Mouse (Mus musculus): ENCODE measurements around the gene Rps24. TPM values are rescaled to one million over a fixed set of nuclear protein-coding genes. Genes with fewer than 3 reads are reported as not detected.

The Rps24 gene
- polyA plus RNA-seq, 1 experiment from 2014 or later = 959 TPM

DNA sequence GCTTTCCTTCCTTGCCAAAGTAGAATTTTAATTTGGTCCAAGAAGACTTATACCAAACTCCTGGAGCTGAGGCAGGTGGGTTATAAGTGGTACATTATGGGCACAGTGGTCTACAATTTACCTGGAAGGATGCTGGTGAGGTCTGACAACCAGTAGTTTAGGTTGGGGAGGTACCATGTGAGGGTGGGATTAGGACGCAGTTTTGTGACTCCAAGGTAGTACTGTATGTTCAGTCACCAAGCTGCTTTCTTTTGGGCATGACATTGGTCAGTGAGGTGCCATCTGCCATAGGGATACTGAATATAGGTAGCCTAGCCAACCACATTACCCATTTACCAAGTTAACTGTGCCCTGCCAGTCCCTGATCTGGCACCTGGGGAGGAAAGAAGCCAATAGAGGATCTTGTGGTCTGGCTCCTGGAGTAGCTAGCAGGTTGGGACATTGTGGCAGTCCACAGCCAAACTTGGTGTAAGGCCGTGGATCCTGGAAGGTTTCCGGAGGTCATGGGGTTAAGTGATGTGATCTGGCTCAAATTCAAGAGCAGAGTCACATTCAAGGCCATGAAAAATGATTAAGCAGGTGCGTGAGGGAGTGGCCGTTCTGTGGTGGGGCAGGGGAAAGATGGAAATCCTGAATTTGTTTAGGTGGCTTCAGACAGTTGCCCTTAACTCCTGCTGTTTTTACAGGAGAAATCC is 11.8 kb downstream of the Rps24 start:
- Histone ChIP-seq H3K27ac (0 out of 2 replicates have a peak overlapping the region, but pooled peaks have one; percentile 13), H3K27me3 (no peaks in the 10 kb centered on the region), H3K9ac (no peak overlapping the region), H3K4me3 (replicated peaks) (no peak overlapping the region), H3K4me1 (peaks cover 23% of the 10 kb centered on the region), H3K36me3 (peaks cover 64% of the 10 kb centered on the region), H3K4me2 (no peak overlapping the region), H3K9me3 (replicated peaks) (no peaks in the 10 kb centered on the region)
- 61% methylated on average over 5 of the region's 5 CpGs for WGBS
- ATAC-seq (replicated peaks; ENCODE audit: low FRiP score) = no peak

GRCm38 (mm10) chr14:24499478-24499877 is 12.6 kb downstream of the Rps24 start:
- H3K4me2 ChIP-seq = no peak overlapping the region
- H3K9ac ChIP-seq = no peak overlapping the region
- ATAC-seq (replicated peaks; ENCODE audit: low FRiP score) = no peak
- no peaks in the 10 kb centered on the region for H3K27me3 ChIP-seq
- H3K4me1 ChIP-seq = peaks cover 15% of the 10 kb centered on the region
- peaks cover 56% of the 10 kb centered on the region for H3K36me3 ChIP-seq
- no peak overlapping the region for H3K4me3 ChIP-seq (replicated peaks)
- H3K27ac ChIP-seq = peak overlapping the region; percentile 82; the same call in 1 of the 2 replicates
- WGBS = 33% methylated on average over 9 of the region's 9 CpGs
- H3K9me3 ChIP-seq (replicated peaks) = no peaks in the 10 kb centered on the region

DNA sequence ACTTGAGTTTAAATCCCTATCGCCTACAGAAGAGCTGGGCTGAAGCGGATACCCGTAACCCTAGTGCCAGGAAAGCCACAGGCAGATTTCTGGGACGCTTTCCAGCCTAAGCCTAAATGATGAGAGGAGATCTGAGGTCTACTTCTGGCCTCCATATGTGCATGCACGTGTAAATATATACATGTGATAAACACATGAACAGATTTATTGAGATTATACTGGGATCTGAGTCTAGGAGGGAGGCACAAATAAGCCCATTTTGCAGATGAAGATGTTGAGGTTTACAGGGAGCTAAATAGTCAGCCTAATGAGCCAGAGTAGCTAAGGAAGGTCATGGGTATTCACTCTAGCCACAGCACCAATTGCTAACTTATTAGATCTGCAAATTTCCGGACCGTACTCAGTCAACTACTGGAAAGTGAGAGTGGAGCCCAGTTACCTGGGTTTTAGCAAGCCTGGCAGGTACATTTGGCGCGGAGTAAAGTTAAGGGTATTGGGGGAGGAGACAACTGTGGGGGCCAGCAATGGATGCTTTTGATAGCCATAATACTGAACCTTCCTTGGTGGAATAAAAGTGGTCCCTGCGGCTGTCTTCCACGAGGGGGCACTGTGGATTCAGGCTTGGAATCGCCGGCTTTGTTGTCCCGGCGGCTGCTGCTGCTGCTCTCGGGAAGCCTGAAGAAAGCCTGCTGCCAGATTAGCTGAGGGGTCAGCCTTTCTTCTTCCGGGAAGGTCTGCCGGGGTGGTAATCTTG is 13.3 kb downstream of the Rps24 start:
- Histone ChIP-seq H3K4me2 (peak overlapping the region; percentile 45), H3K36me3 (peaks cover 48% of the 10 kb centered on the region), H3K9ac (peak overlapping the region; percentile 38; the same call in 1 of the 2 replicates), H3K27me3 (no peaks in the 10 kb centered on the region), H3K4me1 (peaks cover 9% of the 10 kb centered on the region), H3K27ac (peak overlapping the region; percentile 82), H3K4me3 (replicated peaks) (peak overlapping the region; percentile 15; the same call in 1 of the 2 replicates), H3K9me3 (replicated peaks) (no peaks in the 10 kb centered on the region)
- WGBS = 20% methylated on average over 18 of the region's 18 CpGs
- ATAC-seq (replicated peaks; ENCODE audit: low FRiP score) = peak; percentile 76

DNA sequence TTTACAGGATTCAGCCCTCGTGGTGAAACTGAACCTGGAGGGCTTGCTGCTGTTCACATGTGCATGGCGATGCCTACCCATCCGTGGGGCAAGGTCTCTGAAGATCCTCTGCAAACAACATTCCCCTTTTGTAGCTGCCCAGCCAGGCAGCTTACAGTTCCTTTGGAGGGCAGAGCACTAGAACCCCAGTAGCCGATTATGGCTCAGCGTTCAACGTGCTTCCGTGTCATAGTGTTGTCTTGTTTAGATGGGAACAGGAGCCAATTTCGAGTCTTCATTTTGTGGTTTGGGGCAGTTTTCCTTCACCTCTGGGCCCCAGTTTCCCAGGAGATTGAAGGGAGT is 13.9 kb downstream of the Rps24 start:
- Histone ChIP-seq H3K27me3 (no peaks in the 10 kb centered on the region), H3K9me3 (replicated peaks) (no peaks in the 10 kb centered on the region)

GRCm38 (mm10) chr14:24501256-24501655 is 14.3 kb downstream of the Rps24 start:
- peak overlapping the region; percentile 45; the same call in 1 of the 2 replicates for H3K4me2 ChIP-seq
- H3K27ac ChIP-seq = peak overlapping the region; percentile 82
- H3K27me3 ChIP-seq = no peaks in the 10 kb centered on the region
- no peak for ATAC-seq (replicated peaks; ENCODE audit: low FRiP score)
- H3K36me3 ChIP-seq = peaks cover 38% of the 10 kb centered on the region
- WGBS = 57% methylated on average over 4 of the region's 4 CpGs
- H3K9ac ChIP-seq = peak overlapping the region; percentile 38; the same call in 1 of the 2 replicates
- no peaks in the 10 kb centered on the region for H3K9me3 ChIP-seq (replicated peaks)
- peaks cover 9% of the 10 kb centered on the region for H3K4me1 ChIP-seq
- no peak overlapping the region for H3K4me3 ChIP-seq (replicated peaks)

More for the DNA sequence above, 13.9 kb downstream of the Rps24 start:
- 9% methylated on average over 8 of the region's 8 CpGs for WGBS
- Histone ChIP-seq H3K36me3 (peaks cover 43% of the 10 kb centered on the region), H3K27ac (peak overlapping the region; percentile 82), H3K4me2 (peak overlapping the region; percentile 45), H3K9ac (peak overlapping the region; percentile 38; the same call in 1 of the 2 replicates), H3K4me3 (replicated peaks) (peak overlapping the region; percentile 15; the same call in 1 of the 2 replicates), H3K4me1 (peaks cover 9% of the 10 kb centered on the region)
- no peak for ATAC-seq (replicated peaks; ENCODE audit: low FRiP score)

- H3K4me3 ChIP-seq (replicated peaks) = no peak overlapping the region
- no peak for ATAC-seq (replicated peaks; ENCODE audit: low FRiP score)
- no peaks in the 10 kb centered on the region for H3K9me3 ChIP-seq (replicated peaks)
- H3K4me2 ChIP-seq = peak overlapping the region; percentile 38
- H3K36me3 ChIP-seq = no peaks in the 10 kb centered on the region
- WGBS = 28% methylated on average over 14 of the region's 14 CpGs
- H3K27ac ChIP-seq = 0 out of 2 replicates have a peak overlapping the region, but pooled peaks have one; percentile 0
- no peak overlapping the region for H3K9ac ChIP-seq
- H3K4me1 ChIP-seq = peaks cover 24% of the 10 kb centered on the region
- no peaks in the 10 kb centered on the region for H3K27me3 ChIP-seq
Observed at GRCm38 (mm10) chr14:24507452-24508069, 20.6 kb downstream of the Rps24 start.

DNA sequence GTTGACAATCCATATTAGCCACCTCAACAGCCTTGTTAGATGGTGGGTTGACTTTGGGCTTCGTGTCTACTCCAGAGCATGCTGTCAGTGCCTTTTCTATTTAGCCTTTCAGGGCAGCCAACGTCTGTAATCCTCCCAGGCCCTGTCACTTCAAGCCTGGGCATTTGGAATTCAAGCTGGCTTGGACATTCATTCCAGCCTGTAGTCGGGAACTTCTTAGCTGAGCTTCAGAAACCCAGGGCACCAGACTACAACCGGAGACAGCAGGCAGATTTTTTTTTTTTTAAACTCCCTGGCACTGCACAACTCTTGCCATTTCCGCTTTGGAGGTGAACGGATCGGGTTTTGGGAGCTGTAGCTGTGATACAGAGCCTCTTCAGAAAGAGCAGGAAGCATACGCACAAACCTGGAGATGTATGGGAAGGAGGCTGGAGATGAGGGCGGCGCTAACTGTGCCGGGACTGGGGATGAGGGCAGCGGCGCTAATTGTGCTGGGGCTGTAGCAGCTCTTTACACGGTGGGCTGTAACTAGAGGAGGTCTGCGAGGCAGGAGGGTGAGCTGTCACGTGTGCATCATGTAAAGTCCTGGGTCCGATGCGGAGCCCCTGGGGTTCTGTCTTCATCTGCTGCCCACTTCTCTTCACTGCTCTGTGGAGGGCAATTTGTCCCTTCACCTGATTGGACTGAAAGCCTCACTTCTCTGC is 21.3 kb downstream of the Rps24 start:
- Histone ChIP-seq H3K27me3 (no peaks in the 10 kb centered on the region), H3K9me3 (replicated peaks) (no peaks in the 10 kb centered on the region), H3K27ac (0 out of 2 replicates have a peak overlapping the region, but pooled peaks have one; percentile 0), H3K4me2 (peak overlapping the region; percentile 44), H3K4me1 (peaks cover 24% of the 10 kb centered on the region), H3K9ac (no peak overlapping the region; the same call in 1 of the 2 replicates), H3K4me3 (replicated peaks) (peak overlapping the region; percentile 3; the same call in 1 of the 2 replicates), H3K36me3 (no peaks in the 10 kb centered on the region)
- WGBS = 11% methylated on average over 18 of the region's 18 CpGs
- 0 out of 2 replicates have a peak, but pooled peaks have one; percentile 18 for ATAC-seq (replicated peaks; ENCODE audit: low FRiP score)

DNA sequence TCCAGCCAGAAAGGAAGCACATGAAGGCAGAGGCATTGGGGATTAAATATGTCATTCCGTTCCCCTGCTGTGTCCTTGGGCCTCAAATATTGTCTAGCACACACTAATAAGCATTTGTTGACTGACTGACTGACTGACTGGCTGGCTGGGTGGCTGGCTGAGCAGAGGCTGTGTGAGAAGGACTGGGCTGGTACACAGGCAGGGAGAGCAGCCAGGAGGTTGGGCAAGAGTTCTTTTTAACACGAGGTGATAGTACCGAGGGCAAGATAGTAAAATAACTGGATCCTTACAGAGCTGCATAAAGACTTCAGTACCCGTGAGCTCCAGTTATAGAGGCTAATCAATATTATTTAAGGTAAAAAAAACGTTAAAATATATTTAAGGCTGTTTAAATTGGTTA is 22.6 kb downstream of the Rps24 start:
- Histone ChIP-seq H3K9ac (no peak overlapping the region), H3K27me3 (no peaks in the 10 kb centered on the region), H3K4me3 (replicated peaks) (no peak overlapping the region), H3K4me1 (peaks cover 24% of the 10 kb centered on the region), H3K4me2 (no peak overlapping the region), H3K36me3 (no peaks in the 10 kb centered on the region), H3K9me3 (replicated peaks) (no peaks in the 10 kb centered on the region), H3K27ac (no peak overlapping the region)
- 69% methylated on average over 5 of the region's 5 CpGs for WGBS
- ATAC-seq (replicated peaks; ENCODE audit: low FRiP score) = no peak

DNA sequence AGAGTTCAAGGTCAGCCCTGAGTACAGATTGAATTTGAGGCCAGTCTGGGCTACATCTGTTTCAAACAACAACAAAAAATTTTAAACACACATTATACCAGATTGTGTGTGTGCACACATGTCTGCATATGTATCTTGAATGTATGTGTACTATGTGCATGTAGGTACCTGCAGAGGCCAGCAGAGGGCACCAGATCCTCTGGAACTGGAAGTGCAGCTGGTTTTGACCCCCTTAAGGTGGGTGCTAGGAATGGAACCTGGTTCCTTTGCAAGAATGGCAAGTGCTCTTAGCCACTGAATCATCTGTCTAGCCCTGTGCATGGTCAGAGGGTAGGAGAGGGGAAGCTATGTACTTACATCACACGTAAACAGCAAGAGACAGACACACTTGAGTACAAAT is 23.3 kb downstream of the Rps24 start:
- Histone ChIP-seq H3K36me3 (no peaks in the 10 kb centered on the region), H3K9ac (no peak overlapping the region), H3K4me2 (no peak overlapping the region), H3K4me3 (replicated peaks) (no peak overlapping the region), H3K27me3 (no peaks in the 10 kb centered on the region), H3K27ac (no peak overlapping the region), H3K4me1 (peaks cover 24% of the 10 kb centered on the region), H3K9me3 (replicated peaks) (no peaks in the 10 kb centered on the region)
- 91% methylated on average over 1 of the region's 1 CpGs for WGBS
- ATAC-seq (replicated peaks; ENCODE audit: low FRiP score) = no peak

GRCm38 (mm10) chr14:24510679-24511078 is 23.8 kb downstream of the Rps24 start:
- no peaks in the 10 kb centered on the region for H3K9me3 ChIP-seq (replicated peaks)
- ATAC-seq (replicated peaks; ENCODE audit: low FRiP score) = no peak
- 84% methylated on average over 2 of the region's 2 CpGs for WGBS
- no peak overlapping the region for H3K4me2 ChIP-seq
- no peak overlapping the region for H3K9ac ChIP-seq
- H3K27me3 ChIP-seq = no peaks in the 10 kb centered on the region
- no peak overlapping the region for H3K27ac ChIP-seq
- no peaks in the 10 kb centered on the region for H3K36me3 ChIP-seq
- no peak overlapping the region for H3K4me3 ChIP-seq (replicated peaks)
- peaks cover 24% of the 10 kb centered on the region for H3K4me1 ChIP-seq

DNA sequence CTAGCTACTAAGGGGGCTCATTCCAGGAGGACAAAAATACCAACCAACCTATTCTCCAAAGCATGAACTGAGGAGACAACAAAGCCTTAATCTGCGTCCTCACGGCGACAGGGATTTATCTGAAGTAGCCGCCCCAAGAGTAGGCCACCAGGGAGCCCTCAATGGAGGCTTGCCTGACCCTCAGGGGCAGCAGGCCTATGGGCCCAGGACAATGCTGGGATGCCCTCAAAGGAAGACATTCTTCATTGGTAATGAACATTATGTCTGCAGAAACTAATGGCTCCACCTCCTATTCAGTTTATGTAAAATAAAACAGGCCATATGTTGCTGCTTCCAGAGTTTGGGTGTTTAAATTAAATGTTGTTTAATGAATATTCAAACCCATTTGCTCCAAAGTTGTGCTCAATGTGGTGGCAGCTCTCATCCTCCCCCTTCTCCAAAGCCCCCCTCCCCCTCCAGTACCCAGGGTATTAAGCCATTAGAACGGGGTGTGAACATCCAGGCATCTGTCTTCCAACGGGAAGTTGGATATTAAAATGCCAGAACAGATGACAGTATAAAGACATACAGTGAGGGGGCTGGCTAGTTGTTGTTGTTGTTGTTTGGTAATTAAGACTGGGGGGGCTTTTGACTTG is 25.7 kb downstream of the Rps24 start:
- H3K27me3 ChIP-seq = no peaks in the 10 kb centered on the region
- no peak overlapping the region for H3K4me2 ChIP-seq
- WGBS = 83% methylated on average over 6 of the region's 6 CpGs
- H3K4me3 ChIP-seq (replicated peaks) = no peak overlapping the region
- H3K36me3 ChIP-seq = no peaks in the 10 kb centered on the region
- peaks cover 11% of the 10 kb centered on the region for H3K4me1 ChIP-seq
- H3K9ac ChIP-seq = no peak overlapping the region
- H3K9me3 ChIP-seq (replicated peaks) = no peaks in the 10 kb centered on the region
- ATAC-seq (replicated peaks; ENCODE audit: low FRiP score) = no peak
- H3K27ac ChIP-seq = no peak overlapping the region

All from kidney, embryonic 15.5 days (tissue).